Mouse (Mus musculus) ES-E14 (cell line): Measurements from ENCODE around the gene Pde4d. TPM values are rescaled to one million over a fixed set of nuclear protein-coding genes. Genes with fewer than 3 reads are reported as not detected.

ENCODE experiments used
- DNase-seq: peaks from one replicate; pipeline ENCODE4 v3.0.0-alpha.2; 2013; ENCODE audit warnings: low read depth, low spot score
- H3K27ac ChIP-seq: 2 replicates; pipeline ENCODE4 v1.5.1; 2012; ENCODE audit warnings: low read depth, mild to moderate bottlenecking, low read length, moderate library complexity, mixed read lengths; ENCODE audit not compliant: poor library complexity, insufficient read depth, severe bottlenecking
- H3K36me3 ChIP-seq: 2 replicates; pipeline ENCODE4 v1.6.1; 2012; ENCODE audit warnings: mild to moderate bottlenecking, low read length, moderate library complexity, mixed read lengths; ENCODE audit not compliant: control insufficient read depth, poor library complexity, insufficient read depth, severe bottlenecking
- H3K4me1 ChIP-seq, 2 experiments: fragments of 150-350 bp in 1 of 2; sonication (generic) in 1 of 2; 2 replicates each; pipeline ENCODE4 v1.6.1; 2012; ENCODE audit warnings: low read length in 2 of 2, mild to moderate bottlenecking in 1 of 2, mixed read lengths in 1 of 2; ENCODE audit not compliant: control insufficient read depth in 2 of 2, insufficient read depth in 2 of 2, poor library complexity in 1 of 2
- H3K4me3 ChIP-seq, 2 experiments: fragments of 150-350 bp in 1 of 2; sonication (generic) in 1 of 2; 2 replicates each; pipeline ENCODE4 v1.5.1; 2012; ENCODE audit warnings: low read length in 2 of 2, low read depth in 1 of 2, mild to moderate bottlenecking in 1 of 2, mixed read lengths in 1 of 2; ENCODE audit not compliant: insufficient read depth in 1 of 2, poor library complexity in 1 of 2, severe bottlenecking in 1 of 2
- H3K9ac ChIP-seq: 2 replicates; pipeline ENCODE4 v1.6.1; 2012; ENCODE audit warnings: low read depth, mild to moderate bottlenecking, low read length, mixed read lengths; ENCODE audit not compliant: poor library complexity, insufficient read depth, severe bottlenecking
- H3K9me3 ChIP-seq: fragments of 150-350 bp; sonication (generic); 2 replicates; pipeline ENCODE4 v1.6.1; 2012; ENCODE audit warnings: low read depth, mild to moderate bottlenecking, low read length; ENCODE audit not compliant: control insufficient read depth, insufficient read depth
- CHD2 ChIP-seq: IDR thresholded peaks from 2 replicates; pipeline ENCODE4 v1.6.1; 2014; ENCODE audit warnings: mild to moderate bottlenecking, low read depth, low read length, inconsistent platforms
- HCFC1 ChIP-seq: IDR thresholded peaks from 2 replicates; pipeline ENCODE4 v1.6.1; 2012; ENCODE audit warnings: low read length, inconsistent platforms, borderline replicate concordance; ENCODE audit not compliant: insufficient read depth
- MAFK ChIP-seq: IDR thresholded peaks from 2 replicates; pipeline ENCODE4 v1.6.1; 2014; ENCODE audit warnings: mild to moderate bottlenecking, low read depth, low read length, inconsistent platforms; ENCODE audit not compliant: insufficient read depth
- ZC3H11A ChIP-seq: IDR thresholded peaks from 2 replicates; pipeline ENCODE4 v1.6.1; 2012; ENCODE audit warnings: low read depth, mild to moderate bottlenecking, inconsistent platforms, low read length, borderline replicate concordance
- ZNF384 ChIP-seq: IDR thresholded peaks from 2 replicates; pipeline ENCODE4 v1.6.1; 2012; ENCODE audit warnings: low read depth, low read length, inconsistent platforms
- in situ Hi-C, 2 experiments: fragments of 600-800 bp; cut with MboI; formaldehyde crosslinking; loops; one replicate each; pipeline ENCODE4 v1.15.1; 2025; ENCODE audit warnings: low sequenced_read_pairs in 2 of 2, inconsistent platforms in 1 of 2; ENCODE audit not compliant: unreplicated experiment in 2 of 2
- total RNA-seq: library from RNA; depleted of rRNA; stranded (reverse); fragments of 300-350 nt; gene quantifications from 2 replicates; pipeline ENCODE4 v1.2.3, GENCODE M21; 2012

Gene Pde4d
- total RNA-seq, 1 experiment: 10.4 TPM

GRCm38 (mm10) chr13:108683018-108683417 is 233.3 kb downstream of the Pde4d start:
- in situ Hi-C loops: no loop called here
- Histone ChIP-seq H3K4me3 (no peak overlapping the region), H3K4me1 (no peaks in the 10 kb centered on the region), H3K27ac (no peak overlapping the region), H3K9ac (no peak overlapping the region), H3K36me3 (no peaks in the 10 kb centered on the region), H3K9me3 (no peaks in the 10 kb centered on the region)
- TF ChIP-seq MAFK: no peak
- TF ChIP-seq ZNF384: no peak
- no peak for TF ChIP-seq CHD2
- TF ChIP-seq HCFC1: no peak
- no peak for TF ChIP-seq ZC3H11A
- no peak for DNase-seq

GRCm38 (mm10) chr13:108685817-108686216 is 236.1 kb downstream of the Pde4d start:
- no peaks in the 10 kb centered on the region for H3K36me3 ChIP-seq
- no peak overlapping the region for H3K9ac ChIP-seq
- H3K9me3 ChIP-seq: no peaks in the 10 kb centered on the region
- no peak overlapping the region for H3K4me3 ChIP-seq
- TF ChIP-seq MAFK (no peak), ZC3H11A (no peak), CHD2 (no peak), HCFC1 (no peak), ZNF384 (no peak)
- H3K4me1 ChIP-seq: no peaks in the 10 kb centered on the region
- H3K27ac ChIP-seq: no peak overlapping the region
- in situ Hi-C loops: no loop called here
- no peak for DNase-seq

GRCm38 (mm10) chr13:108686262-108686661 is 236.5 kb downstream of the Pde4d start:
- in situ Hi-C loops: no loop called here
- no peak for TF ChIP-seq CHD2
- no peak for TF ChIP-seq ZNF384
- TF ChIP-seq HCFC1: no peak
- no peak for TF ChIP-seq ZC3H11A
- TF ChIP-seq MAFK: no peak
- H3K27ac ChIP-seq: no peak overlapping the region
- no peaks in the 10 kb centered on the region for H3K9me3 ChIP-seq
- no peaks in the 10 kb centered on the region for H3K36me3 ChIP-seq
- H3K9ac ChIP-seq: no peak overlapping the region
- no peak for DNase-seq
- no peak overlapping the region for H3K4me3 ChIP-seq
- H3K4me1 ChIP-seq: no peaks in the 10 kb centered on the region

- Histone ChIP-seq H3K4me1 (no peaks in the 10 kb centered on the region), H3K4me3 (no peak overlapping the region), H3K9me3 (no peaks in the 10 kb centered on the region), H3K9ac (no peak overlapping the region), H3K27ac (no peak overlapping the region), H3K36me3 (no peaks in the 10 kb centered on the region)
- TF ChIP-seq HCFC1 (no peak), ZNF384 (no peak)
- DNase-seq: no peak
- in situ Hi-C loops: no loop called here
Observed at GRCm38 (mm10) chr13:108686807-108687206, 237.1 kb downstream of the Pde4d start.

GRCm38 (mm10) chr13:108692883-108693550 is 243.3 kb downstream of the Pde4d start:
- no peaks in the 10 kb centered on the region for H3K36me3 ChIP-seq
- H3K27ac ChIP-seq: no peak overlapping the region
- no peak for TF ChIP-seq MAFK
- TF ChIP-seq ZC3H11A: no peak
- TF ChIP-seq ZNF384: no peak
- no peak for TF ChIP-seq HCFC1
- no peak for TF ChIP-seq CHD2
- in situ Hi-C loops: no loop called here
- no peak overlapping the region for H3K4me3 ChIP-seq
- no peaks in the 10 kb centered on the region for H3K9me3 ChIP-seq
- H3K9ac ChIP-seq: no peak overlapping the region
- no peaks in the 10 kb centered on the region for H3K4me1 ChIP-seq
- no peak for DNase-seq
